Mouse (Mus musculus) cerebellum, adult 9-11 months (tissue): Measurements from ENCODE around the gene Eif5.
A peak's percentile ranks its signal among the peaks of the same experiment; 100 is the strongest.
"Not testable (repeated sequence)": the region's sequence is repeated elsewhere in the genome, so short reads cannot be mapped to it uniquely, and the experiment has no call there.

Experiments
- DNase-seq: peaks from one replicate; pipeline ENCODE4 v3.0.0; 2022

Gene Eif5

GRCm38 (mm10) chr12:111527643-111528281, 10.1 kb upstream of the Eif5 start:
- DNase-seq: no peak

- no peak for DNase-seq
Observed at GRCm38 (mm10) chr12:111529192-111529591, 8.6 kb upstream of the Eif5 start.

GRCm38 (mm10) chr12:111533096-111533794, 4.6 kb upstream of the Eif5 start:
- DNase-seq: no peak

GRCm38 (mm10) chr12:111535281-111535680, 2.5 kb upstream of the Eif5 start:
- no peak for DNase-seq

- DNase-seq: no peak
Observed at GRCm38 (mm10) chr12:111535762-111536161, 2.1 kb upstream of the Eif5 start.

- no peak for DNase-seq
Observed at GRCm38 (mm10) chr12:111536746-111537145, 1.1 kb upstream of the Eif5 start.

- no peak for DNase-seq
Observed at GRCm38 (mm10) chr12:111537341-111537740, 475 bp upstream of the Eif5 start.

GRCm38 (mm10) chr12:111538292-111539040, 650 bp downstream of the Eif5 start:
- peak; percentile 83 for DNase-seq

GRCm38 (mm10) chr12:111539041-111539345, 1.2 kb downstream of the Eif5 start:
- DNase-seq: no peak

- DNase-seq: no peak
Observed at GRCm38 (mm10) chr12:111547070-111547469, 9.3 kb downstream of the Eif5 start.

GRCm38 (mm10) chr12:111548555-111549289, 10.9 kb downstream of the Eif5 start:
- DNase-seq: no peak

- no peak for DNase-seq
Observed at GRCm38 (mm10) chr12:111550679-111551078, 12.9 kb downstream of the Eif5 start.

GRCm38 (mm10) chr12:111552342-111552741, 14.5 kb downstream of the Eif5 start:
- DNase-seq: no peak

GRCm38 (mm10) chr12:111555357-111555756, 17.5 kb downstream of the Eif5 start:
- no peak for DNase-seq

- not testable (repeated sequence) for DNase-seq
Observed at GRCm38 (mm10) chr12:111555893-111556292, 18.1 kb downstream of the Eif5 start.

- no peak for DNase-seq
Observed at GRCm38 (mm10) chr12:111557538-111557937, 19.7 kb downstream of the Eif5 start.

GRCm38 (mm10) chr12:111558655-111559054, 20.8 kb downstream of the Eif5 start:
- no peak for DNase-seq

- DNase-seq: no peak
Observed at GRCm38 (mm10) chr12:111559647-111560258, 21.9 kb downstream of the Eif5 start.

GRCm38 (mm10) chr12:111560286-111560685, 22.5 kb downstream of the Eif5 start:
- DNase-seq: no peak

GRCm38 (mm10) chr12:111562276-111562814, 24.5 kb downstream of the Eif5 start:
- DNase-seq: no peak

- DNase-seq: no peak
Observed at GRCm38 (mm10) chr12:111563076-111563629, 25.3 kb downstream of the Eif5 start.

GRCm38 (mm10) chr12:111565363-111565762, 27.5 kb downstream of the Eif5 start:
- no peak for DNase-seq
